Mouse (Mus musculus): ENCODE data around the gene Atxn7l1. TPM values are rescaled to one million over a fixed set of nuclear protein-coding genes. Genes with fewer than 3 reads are reported as not detected.

Gene Atxn7l1
- polyA plus RNA-seq, 1 experiment from 2014 or later: 11.2 TPM

DNA sequence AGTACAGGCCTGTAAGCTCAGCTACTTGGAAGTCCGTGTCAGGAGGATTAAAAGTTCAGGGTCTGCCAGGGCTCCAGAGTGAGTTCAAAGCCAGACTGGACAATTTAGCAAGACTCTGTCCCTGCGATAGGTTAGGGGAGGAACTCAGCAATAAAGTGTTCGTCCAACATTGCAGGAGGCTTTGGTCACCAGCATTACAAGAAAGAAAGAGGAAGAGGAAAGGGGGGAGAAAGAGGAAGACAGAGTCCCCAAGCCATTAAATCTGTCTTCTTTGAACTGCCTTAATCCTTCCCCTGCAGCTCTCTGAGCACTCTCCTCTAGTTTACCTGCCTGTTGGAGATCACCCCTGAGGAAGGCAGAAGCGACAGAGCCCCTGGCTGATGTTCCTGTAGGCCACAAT lies 184.6 kb downstream of the Atxn7l1 start:
- Histone ChIP-seq H3K4me1 (replicated peaks) (0 out of 2 replicates have a peak, but pooled peaks cover 5% of the 10 kb centered on the region), H3K36me3 (no peaks in the 10 kb centered on the region; the same call in 1 of the 2 replicates), H3K4me2 (no peak overlapping the region), H3K9ac (replicated peaks) (no peak overlapping the region), H3K9me3 (no peaks in the 10 kb centered on the region), H3K27me3 (no peaks in the 10 kb centered on the region), H3K4me3 (replicated peaks) (no peak overlapping the region), H3K27ac (no peak overlapping the region)
- WGBS: 46% methylated on average over 4 of the region's 4 CpGs
- ATAC-seq (ENCODE audit: insufficient number of reproducible peaks, insufficient read depth, low FRiP score, low TSS enrichment, low read depth): no peak

DNA sequence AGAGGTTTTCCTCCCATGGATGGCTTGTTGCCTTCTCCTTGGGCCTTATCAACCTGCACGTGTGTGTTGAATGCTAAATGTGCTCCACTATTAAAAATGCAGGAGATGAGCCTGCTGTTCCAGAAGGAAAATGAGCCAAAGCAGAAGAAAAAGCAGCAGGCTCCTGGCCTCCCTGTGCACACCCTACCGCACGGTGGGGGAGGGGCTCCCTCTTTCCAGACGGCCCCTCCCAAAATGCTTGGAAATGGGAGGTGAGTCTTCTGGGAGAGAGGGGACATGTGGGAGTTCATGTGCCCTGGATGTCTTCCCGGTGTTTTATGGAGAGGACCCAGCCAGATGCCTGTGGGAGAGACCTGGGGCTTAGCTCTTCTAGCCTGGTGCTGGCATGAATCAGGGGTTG lies 185.3 kb downstream of the Atxn7l1 start:
- no peak for ATAC-seq (ENCODE audit: insufficient number of reproducible peaks, insufficient read depth, low FRiP score, low TSS enrichment, low read depth)
- Histone ChIP-seq H3K27me3 (no peaks in the 10 kb centered on the region), H3K4me2 (no peak overlapping the region), H3K4me1 (replicated peaks) (0 out of 2 replicates have a peak, but pooled peaks cover 5% of the 10 kb centered on the region), H3K9ac (replicated peaks) (no peak overlapping the region), H3K36me3 (no peaks in the 10 kb centered on the region; the same call in 1 of the 2 replicates), H3K9me3 (no peaks in the 10 kb centered on the region), H3K27ac (no peak overlapping the region), H3K4me3 (replicated peaks) (no peak overlapping the region)
- WGBS: 70% methylated on average over 5 of the region's 5 CpGs

DNA sequence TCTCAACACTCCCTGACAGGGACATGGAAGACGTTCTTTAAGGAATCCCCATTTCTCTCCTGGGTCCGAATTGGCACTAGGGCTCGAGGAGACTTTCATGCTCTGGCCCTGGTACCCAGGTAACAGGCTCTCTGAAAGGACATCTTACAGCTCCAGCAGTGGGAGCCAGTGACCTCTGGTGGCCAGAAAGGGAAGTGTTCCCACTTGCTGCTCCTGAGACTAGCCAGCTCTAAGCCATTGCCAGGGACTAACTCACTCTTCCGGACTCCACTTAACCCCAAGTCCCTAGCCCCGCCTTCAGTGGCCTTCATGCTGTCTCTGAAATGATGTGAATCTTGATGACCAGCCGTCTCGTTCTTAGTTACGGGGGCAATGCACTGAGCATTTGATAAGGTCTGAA lies 186.4 kb downstream of the Atxn7l1 start:
- H3K4me3 ChIP-seq (replicated peaks): no peak overlapping the region
- no peak overlapping the region for H3K27ac ChIP-seq
- no peaks in the 10 kb centered on the region; the same call in 1 of the 2 replicates for H3K36me3 ChIP-seq
- WGBS: 24% methylated on average over 8 of the region's 8 CpGs
- 0 out of 2 replicates have a peak, but pooled peaks cover 5% of the 10 kb centered on the region for H3K4me1 ChIP-seq (replicated peaks)
- no peaks in the 10 kb centered on the region for H3K9me3 ChIP-seq
- H3K4me2 ChIP-seq: no peak overlapping the region
- H3K9ac ChIP-seq (replicated peaks): no peak overlapping the region
- no peaks in the 10 kb centered on the region for H3K27me3 ChIP-seq
- ATAC-seq (ENCODE audit: insufficient number of reproducible peaks, insufficient read depth, low FRiP score, low TSS enrichment, low read depth): no peak

DNA sequence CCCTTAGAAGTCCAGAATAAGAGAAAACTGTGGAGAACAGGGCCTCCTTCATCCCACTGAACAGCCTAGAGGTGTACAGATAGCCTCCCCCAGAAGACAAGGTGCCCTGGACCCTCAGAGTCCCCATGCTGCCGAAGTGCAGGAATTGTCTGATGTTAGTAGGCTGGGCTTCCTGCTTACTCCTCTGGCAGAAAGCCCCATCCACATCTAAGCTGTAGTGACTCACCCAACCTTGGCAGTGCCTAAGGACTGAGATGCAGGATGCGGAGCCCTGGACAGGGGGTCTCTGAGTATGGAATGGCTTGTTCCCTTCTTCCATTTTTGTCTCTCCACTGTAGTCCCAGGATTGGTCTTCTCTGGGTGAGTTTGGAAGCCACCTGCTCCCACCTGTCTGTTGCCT lies 187.0 kb downstream of the Atxn7l1 start:
- 91% methylated on average over 2 of the region's 2 CpGs for WGBS
- no peak for ATAC-seq (ENCODE audit: insufficient number of reproducible peaks, insufficient read depth, low FRiP score, low TSS enrichment, low read depth)
- 0 out of 2 replicates have a peak, but pooled peaks cover 5% of the 10 kb centered on the region for H3K4me1 ChIP-seq (replicated peaks)

DNA sequence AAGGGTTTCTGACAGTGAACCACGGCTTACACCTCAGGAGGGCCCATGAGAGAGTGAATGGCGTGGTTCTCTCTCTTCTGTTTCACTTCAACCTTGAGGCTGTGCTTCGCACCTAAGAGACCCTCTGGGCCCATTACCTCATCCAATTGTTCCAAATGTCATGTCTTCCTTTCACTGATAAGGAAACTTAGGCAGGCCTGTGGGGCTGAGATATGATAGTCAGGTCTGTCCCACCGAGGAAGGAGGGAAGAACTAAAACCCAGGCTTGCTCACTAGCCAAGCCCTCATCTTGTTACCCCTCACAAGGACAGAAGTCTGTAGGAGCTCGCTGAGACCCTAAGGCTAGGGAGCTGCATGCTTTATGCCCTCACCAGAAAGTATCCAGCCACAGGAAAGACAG lies 187.5 kb downstream of the Atxn7l1 start:
- Histone ChIP-seq H3K9ac (replicated peaks) (no peak overlapping the region), H3K4me1 (replicated peaks) (0 out of 2 replicates have a peak, but pooled peaks cover 5% of the 10 kb centered on the region), H3K4me3 (replicated peaks) (no peak overlapping the region), H3K4me2 (no peak overlapping the region), H3K9me3 (no peaks in the 10 kb centered on the region), H3K27me3 (no peaks in the 10 kb centered on the region), H3K36me3 (no peaks in the 10 kb centered on the region), H3K27ac (no peak overlapping the region)
- WGBS: 89% methylated on average over 5 of the region's 5 CpGs
- no peak for ATAC-seq (ENCODE audit: insufficient number of reproducible peaks, insufficient read depth, low FRiP score, low TSS enrichment, low read depth)

More for the DNA sequence above, 187.0 kb downstream of the Atxn7l1 start:
- no peaks in the 10 kb centered on the region for H3K9me3 ChIP-seq
- H3K9ac ChIP-seq (replicated peaks): no peak overlapping the region
- H3K4me2 ChIP-seq: no peak overlapping the region
- H3K36me3 ChIP-seq: no peaks in the 10 kb centered on the region
- H3K27ac ChIP-seq: no peak overlapping the region
- H3K4me3 ChIP-seq (replicated peaks): no peak overlapping the region
- H3K27me3 ChIP-seq: no peaks in the 10 kb centered on the region

DNA sequence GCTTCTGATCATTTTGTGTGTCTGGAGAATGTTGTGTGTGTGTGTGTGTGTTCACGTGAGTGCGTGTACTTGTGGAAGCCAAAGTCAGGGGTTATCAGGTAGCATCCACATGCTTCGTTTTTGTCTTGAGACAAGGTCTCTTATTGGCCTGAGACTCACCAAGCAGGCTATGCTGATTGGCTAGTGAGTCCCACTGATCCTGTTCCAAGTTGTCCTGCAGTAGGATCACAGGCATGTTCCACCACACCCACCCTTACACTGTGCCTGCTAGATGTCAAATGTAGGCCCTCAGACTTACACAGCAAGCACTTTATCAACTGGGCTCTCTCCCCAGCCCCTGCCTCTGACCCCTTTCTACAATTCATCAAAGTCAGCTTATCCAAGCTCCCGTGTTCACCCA lies 187.9 kb downstream of the Atxn7l1 start:
- Histone ChIP-seq H3K9ac (replicated peaks) (no peak overlapping the region), H3K9me3 (no peaks in the 10 kb centered on the region), H3K36me3 (no peaks in the 10 kb centered on the region), H3K27ac (no peak overlapping the region), H3K4me2 (no peak overlapping the region), H3K4me1 (replicated peaks) (0 out of 2 replicates have a peak, but pooled peaks cover 5% of the 10 kb centered on the region), H3K4me3 (replicated peaks) (no peak overlapping the region), H3K27me3 (no peaks in the 10 kb centered on the region)
- WGBS: 75% methylated on average over 4 of the region's 4 CpGs
- no peak for ATAC-seq (ENCODE audit: insufficient number of reproducible peaks, insufficient read depth, low FRiP score, low TSS enrichment, low read depth)

DNA sequence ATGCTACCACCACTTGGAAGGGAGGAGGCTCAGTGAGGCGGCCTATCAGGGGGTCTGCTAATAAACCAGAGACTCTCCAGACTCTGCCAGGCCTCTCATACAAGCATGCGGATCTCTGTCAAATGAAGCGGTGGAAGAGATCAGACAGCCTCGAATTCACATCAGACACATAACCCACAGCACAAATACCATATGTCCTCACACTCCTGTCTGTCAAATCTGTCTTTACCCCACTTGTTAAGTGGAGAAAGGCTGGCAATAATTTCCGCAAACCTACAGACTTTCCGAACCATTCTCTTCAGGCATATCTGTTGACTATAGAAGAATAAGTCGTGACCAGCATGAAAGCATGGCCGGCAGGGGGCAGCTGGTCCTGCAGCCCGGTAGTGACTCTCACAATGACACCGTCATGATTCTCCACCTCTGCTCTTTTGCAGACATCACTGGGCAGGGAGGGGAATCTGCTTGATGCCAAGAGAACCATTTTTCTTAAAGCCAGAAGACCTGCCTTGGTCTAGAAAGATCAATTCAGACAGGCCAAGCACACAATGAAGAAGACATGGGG lies 189.2 kb downstream of the Atxn7l1 start:
- Histone ChIP-seq H3K36me3 (no peaks in the 10 kb centered on the region), H3K9ac (replicated peaks) (no peak overlapping the region), H3K27me3 (no peaks in the 10 kb centered on the region), H3K4me1 (replicated peaks) (0 out of 2 replicates have a peak, but pooled peaks cover 5% of the 10 kb centered on the region), H3K9me3 (no peaks in the 10 kb centered on the region), H3K4me3 (replicated peaks) (no peak overlapping the region), H3K27ac (no peak overlapping the region), H3K4me2 (no peak overlapping the region)
- ATAC-seq (ENCODE audit: insufficient number of reproducible peaks, insufficient read depth, low FRiP score, low TSS enrichment, low read depth): no peak
- WGBS: 60% methylated on average over 10 of the region's 10 CpGs

DNA sequence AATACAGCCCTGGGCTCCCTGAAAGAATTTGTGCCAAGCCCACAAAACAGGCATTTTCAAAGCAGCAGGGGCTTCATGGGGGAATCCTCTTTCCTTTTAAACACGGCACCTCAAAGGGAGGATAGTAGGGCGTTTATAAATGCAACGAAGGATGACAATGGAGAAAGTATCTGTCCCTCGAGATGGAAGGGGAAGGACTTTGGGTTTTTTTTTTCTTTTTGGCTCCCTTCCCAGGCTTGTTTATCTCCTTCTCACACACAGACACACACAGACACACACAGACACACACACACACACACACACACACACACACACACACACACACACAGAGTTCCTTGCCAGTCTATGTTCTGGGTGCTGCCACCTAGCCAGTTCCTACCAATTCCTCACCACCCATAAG lies 189.8 kb downstream of the Atxn7l1 start:
- no peaks in the 10 kb centered on the region for H3K27me3 ChIP-seq
- WGBS: 81% methylated on average over 4 of the region's 4 CpGs
- no peaks in the 10 kb centered on the region for H3K36me3 ChIP-seq
- no peak for ATAC-seq (ENCODE audit: insufficient number of reproducible peaks, insufficient read depth, low FRiP score, low TSS enrichment, low read depth)
- H3K9me3 ChIP-seq: no peaks in the 10 kb centered on the region
- no peak overlapping the region for H3K27ac ChIP-seq
- H3K4me2 ChIP-seq: no peak overlapping the region
- H3K4me3 ChIP-seq (replicated peaks): no peak overlapping the region
- 0 out of 2 replicates have a peak, but pooled peaks cover 5% of the 10 kb centered on the region for H3K4me1 ChIP-seq (replicated peaks)
- H3K9ac ChIP-seq (replicated peaks): no peak overlapping the region

DNA sequence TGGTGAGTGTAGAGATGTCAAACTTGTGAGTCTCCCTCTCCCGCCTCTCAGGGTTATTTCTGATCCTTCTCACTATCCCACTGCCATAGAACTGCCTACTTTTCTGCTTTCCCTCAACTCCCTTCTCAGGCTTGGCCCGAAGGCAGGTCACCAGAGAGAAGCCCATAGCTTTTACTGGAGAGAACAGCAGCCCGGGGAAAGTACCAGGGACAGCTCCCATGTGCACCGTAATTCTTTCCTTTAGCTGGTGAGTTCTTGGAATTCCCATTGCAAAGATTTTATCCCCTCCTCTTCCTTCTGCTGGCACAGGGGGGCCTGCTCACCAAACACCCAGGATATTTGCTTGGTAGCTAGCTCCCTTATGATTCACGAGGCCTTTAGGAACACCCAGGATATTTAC lies 190.7 kb downstream of the Atxn7l1 start:
- Histone ChIP-seq H3K9ac (replicated peaks) (no peak overlapping the region), H3K27ac (no peak overlapping the region), H3K4me3 (replicated peaks) (no peak overlapping the region), H3K9me3 (no peaks in the 10 kb centered on the region), H3K4me2 (no peak overlapping the region), H3K36me3 (no peaks in the 10 kb centered on the region), H3K4me1 (replicated peaks) (no peaks in the 10 kb centered on the region), H3K27me3 (peaks cover under 1% of the 10 kb centered on the region; the same call in 1 of the 2 replicates)
- WGBS: 26% methylated on average over 5 of the region's 5 CpGs
- ATAC-seq (ENCODE audit: insufficient number of reproducible peaks, insufficient read depth, low FRiP score, low TSS enrichment, low read depth): no peak

DNA sequence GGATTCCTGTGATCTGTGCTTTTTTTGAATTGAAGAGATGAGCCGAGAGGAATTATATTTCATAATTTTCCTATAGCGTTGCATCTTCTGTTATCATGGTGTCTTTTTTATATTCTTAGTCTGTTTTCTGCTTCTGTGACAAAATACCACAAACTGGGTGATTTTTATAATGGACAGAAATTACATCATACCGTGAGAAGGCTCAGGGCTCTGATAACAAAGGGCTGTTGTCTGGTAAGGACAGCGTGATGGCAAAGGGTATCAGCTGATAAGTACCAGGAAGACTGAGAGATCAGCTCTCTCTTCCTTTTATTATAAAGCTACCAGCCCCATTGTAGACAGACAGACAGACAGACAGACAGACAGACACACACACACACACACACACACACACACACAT lies 192.3 kb downstream of the Atxn7l1 start:
- peaks cover 8% of the 10 kb centered on the region for H3K27me3 ChIP-seq
- no peaks in the 10 kb centered on the region for H3K9me3 ChIP-seq
- no peak overlapping the region for H3K27ac ChIP-seq
- H3K4me3 ChIP-seq (replicated peaks): no peak overlapping the region
- peaks cover 12% of the 10 kb centered on the region for H3K4me1 ChIP-seq (replicated peaks)
- no peak for ATAC-seq (ENCODE audit: insufficient number of reproducible peaks, insufficient read depth, low FRiP score, low TSS enrichment, low read depth)
- no peak overlapping the region for H3K4me2 ChIP-seq
- H3K36me3 ChIP-seq: no peaks in the 10 kb centered on the region
- H3K9ac ChIP-seq (replicated peaks): no peak overlapping the region
- 89% methylated on average over 4 of the region's 4 CpGs for WGBS

DNA sequence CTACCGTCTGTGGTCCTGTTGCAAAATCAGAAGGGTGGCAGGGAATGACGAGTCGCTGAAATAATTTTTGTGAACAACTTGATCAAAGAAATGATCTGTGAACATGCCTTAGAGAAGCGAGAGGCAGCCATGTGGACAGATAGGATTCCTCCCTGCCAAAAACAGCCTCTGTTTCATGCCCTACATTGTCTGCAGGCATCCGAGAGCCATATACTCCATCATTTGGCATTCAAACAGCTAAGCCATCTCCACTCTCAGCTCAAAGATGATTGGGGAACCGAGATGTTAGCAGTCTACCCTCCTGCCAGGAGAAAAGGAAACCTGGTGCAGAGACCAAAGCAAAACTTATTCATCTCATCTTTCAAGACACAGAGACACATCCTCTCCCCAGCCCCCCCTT lies 193.2 kb downstream of the Atxn7l1 start:
- peaks cover 20% of the 10 kb centered on the region for H3K4me1 ChIP-seq (replicated peaks)
- WGBS: 82% methylated on average over 6 of the region's 6 CpGs
- no peaks in the 10 kb centered on the region for H3K36me3 ChIP-seq
- no peak overlapping the region for H3K9ac ChIP-seq (replicated peaks)
- H3K9me3 ChIP-seq: no peaks in the 10 kb centered on the region
- ATAC-seq (ENCODE audit: insufficient number of reproducible peaks, insufficient read depth, low FRiP score, low TSS enrichment, low read depth): no peak
- no peak overlapping the region for H3K4me3 ChIP-seq (replicated peaks)
- H3K27ac ChIP-seq: no peak overlapping the region
- H3K4me2 ChIP-seq: no peak overlapping the region
- peaks cover 8% of the 10 kb centered on the region for H3K27me3 ChIP-seq

DNA sequence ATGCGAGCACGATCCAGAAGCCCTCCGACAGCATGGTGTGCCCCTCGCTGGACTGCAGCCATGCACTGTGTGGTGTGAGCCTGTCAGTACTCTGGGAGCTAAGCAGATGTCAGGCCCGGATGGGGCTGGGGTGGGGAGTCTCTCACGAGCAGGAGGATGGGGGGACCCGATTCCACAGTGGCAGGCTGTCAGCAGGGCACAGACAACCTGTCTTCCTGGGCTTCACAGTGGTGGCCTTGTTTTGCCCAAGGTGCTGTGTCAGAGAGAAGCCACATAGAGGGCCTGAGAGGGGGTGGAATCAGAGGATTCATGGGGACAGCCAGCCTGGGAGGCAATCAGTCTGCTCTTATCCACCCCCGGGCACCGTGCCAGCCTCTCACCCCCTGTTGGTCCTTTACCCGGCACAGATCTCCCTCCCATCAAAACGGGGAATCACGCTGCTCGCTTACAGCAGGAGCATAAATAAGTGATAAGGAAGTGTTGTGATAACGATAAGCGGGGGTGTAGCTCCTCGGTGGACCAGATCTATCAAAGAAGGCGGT lies 193.9 kb downstream of the Atxn7l1 start:
- Histone ChIP-seq H3K9me3 (no peaks in the 10 kb centered on the region), H3K4me2 (no peak overlapping the region), H3K4me3 (replicated peaks) (no peak overlapping the region), H3K4me1 (replicated peaks) (peaks cover 28% of the 10 kb centered on the region), H3K36me3 (no peaks in the 10 kb centered on the region), H3K27ac (no peak overlapping the region), H3K27me3 (peaks cover 8% of the 10 kb centered on the region), H3K9ac (replicated peaks) (no peak overlapping the region)
- WGBS: 85% methylated on average over 17 of the region's 17 CpGs
- ATAC-seq (ENCODE audit: insufficient number of reproducible peaks, insufficient read depth, low FRiP score, low TSS enrichment, low read depth): no peak

Measured in limb, embryonic 12.5 days (tissue).